Mouse (Mus musculus): ENCODE results near the gene Icos.

GRCm38 (mm10) chr1:61027519-61027918 lies 49.8 kb downstream of the Icos start:
- TF ChIP-seq POLR2A (IDR thresholded peaks at IDR 0.05; ENCODE audit: extremely low read depth, insufficient read depth, low read length) (no peak), CTCF (IDR thresholded peaks at IDR 0.05; ENCODE audit: extremely low read depth, insufficient read depth, low read length) (no peak)
